Mouse (Mus musculus) forebrain, embryonic 12.5 days (tissue): ENCODE data around the gene Nr1d2. TPM values are rescaled to one million over a fixed set of nuclear protein-coding genes. Genes with fewer than 3 reads are reported as not detected.
"Not testable (repeated sequence)": the region's sequence is repeated elsewhere in the genome, so short reads cannot be mapped to it uniquely, and the experiment has no call there.

Source experiments
- ATAC-seq: fragments of 200-750 bp; cut with Nextera tagmentation; 2 replicates; pipeline ENCODE4 v1.8.0; 2017; ENCODE audit warnings: moderate TSS enrichment; ENCODE audit not compliant: low FRiP score
- H3K27ac ChIP-seq: fragments of 300-500 bp; sonication (generic); 2 replicates; pipeline ENCODE4 v1.5.1; 2016; ENCODE audit warnings: mild to moderate bottlenecking
- H3K27me3 ChIP-seq: fragments of 300-500 bp; sonication (generic); 2 replicates; pipeline ENCODE4 v1.6.1; 2016; ENCODE audit warnings: mild to moderate bottlenecking
- H3K36me3 ChIP-seq: fragments of 300-500 bp; sonication (generic); replicated peaks from 2 replicates; pipeline ENCODE4 v1.6.1; 2016; ENCODE audit warnings: mild to moderate bottlenecking
- H3K4me1 ChIP-seq: fragments of 300-500 bp; sonication (generic); 2 replicates; pipeline ENCODE4 v1.6.1; 2016
- H3K4me2 ChIP-seq: fragments of 300-500 bp; sonication (generic); 2 replicates; pipeline ENCODE4 v1.6.1; 2016; ENCODE audit warnings: mild to moderate bottlenecking, moderate library complexity
- H3K4me3 ChIP-seq: fragments of 300-500 bp; sonication (generic); replicated peaks from 2 replicates; pipeline ENCODE4 v1.5.1; 2016; ENCODE audit warnings: mild to moderate bottlenecking
- H3K9ac ChIP-seq: fragments of 300-500 bp; sonication (generic); 2 replicates; pipeline ENCODE4 v1.6.1; 2016; ENCODE audit warnings: mild to moderate bottlenecking
- H3K9me3 ChIP-seq: fragments of 300-500 bp; sonication (generic); 2 replicates; pipeline ENCODE4 v1.6.1; 2016
- WGBS: fragments of 180-500 bp; shearing (Covaris S2); methylation state at CpG from one replicate; pipeline ENCODE4 v1.1.7; 2016; 5-methylcytosine and 5-hydroxymethylcytosine counted together
- polyA plus RNA-seq: library from polyadenylated mRNA; unstranded; fragments of >200 nt; fragmentation: Nextera tagmentation; extraction: Ambion mirVana; gene quantifications from 2 replicates; pipeline ENCODE4 v1.2.1, GENCODE M21; 2016

The Nr1d2 gene
- polyA plus RNA-seq, 1 experiment from 2014 or later: 7.0 TPM

DNA sequence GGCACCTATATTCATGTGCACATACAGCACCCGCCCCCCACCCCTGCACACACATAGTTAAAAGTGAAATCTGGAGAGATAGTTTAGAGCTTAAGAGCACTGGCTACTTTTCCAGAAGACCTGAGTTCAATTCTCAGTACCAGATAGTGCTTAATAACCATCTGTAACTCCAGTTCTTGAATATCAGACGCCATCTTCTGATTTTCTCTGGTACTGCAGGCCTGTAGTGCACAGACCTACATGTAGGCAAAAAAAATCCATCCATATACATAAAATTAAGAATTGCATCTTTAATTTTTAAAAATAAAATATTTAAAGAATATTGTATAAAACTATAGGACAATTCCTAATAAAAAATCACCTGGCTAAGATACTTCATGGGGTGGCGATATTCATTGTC lies 22.3 kb upstream of the Nr1d2 start:
- H3K4me1 ChIP-seq: peaks cover 8% of the 10 kb centered on the region; the same call in 1 of the 2 replicates

DNA sequence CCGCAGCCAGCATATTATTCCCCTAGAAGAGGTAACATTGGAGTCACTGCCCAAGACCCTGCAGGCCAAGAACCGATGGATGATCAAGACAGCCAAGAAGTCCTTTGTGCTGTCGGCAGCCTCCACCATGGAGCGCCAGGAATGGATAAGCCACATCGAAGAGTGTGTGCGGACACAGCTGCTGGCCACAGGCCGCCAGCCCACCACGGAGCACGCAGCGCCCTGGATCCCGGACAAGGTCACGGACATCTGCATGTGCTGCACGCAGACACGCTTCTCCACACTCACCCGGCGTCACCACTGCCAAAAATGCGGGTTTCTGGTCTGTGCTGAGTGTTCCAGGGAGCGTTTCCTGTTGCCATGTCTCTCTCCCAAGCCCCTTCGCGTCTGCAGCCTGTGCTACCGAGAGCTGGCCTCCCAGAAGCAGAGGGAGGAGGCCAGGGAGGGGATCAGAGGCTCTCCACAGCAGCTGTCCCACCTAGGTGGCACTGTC lies 3.8 kb upstream of the Nr1d2 start:
- no peak for ATAC-seq
- no peak overlapping the region for H3K4me3 ChIP-seq
- H3K4me2 ChIP-seq: no peak overlapping the region
- no peaks in the 10 kb centered on the region for H3K9me3 ChIP-seq
- no peak overlapping the region for H3K9ac ChIP-seq
- WGBS: 88% methylated on average over 21 of the region's 21 CpGs
- H3K27me3 ChIP-seq: no peaks in the 10 kb centered on the region
- no peak overlapping the region for H3K27ac ChIP-seq
- H3K4me1 ChIP-seq: 0 out of 2 replicates have a peak, but pooled peaks cover 1% of the 10 kb centered on the region
- H3K36me3 ChIP-seq: no peaks in the 10 kb centered on the region

More for the DNA sequence above, 22.3 kb upstream of the Nr1d2 start:
- 85% methylated on average over 3 of the region's 3 CpGs for WGBS
- Histone ChIP-seq H3K4me3 (no peak overlapping the region), H3K9me3 (0 out of 2 replicates have a peak, but pooled peaks cover 2% of the 10 kb centered on the region), H3K36me3 (peaks cover 2% of the 10 kb centered on the region; the same call in 1 of the 2 replicates), H3K4me2 (no peak overlapping the region), H3K27ac (no peak overlapping the region), H3K9ac (no peak overlapping the region), H3K27me3 (no peaks in the 10 kb centered on the region)
- no peak for ATAC-seq

DNA sequence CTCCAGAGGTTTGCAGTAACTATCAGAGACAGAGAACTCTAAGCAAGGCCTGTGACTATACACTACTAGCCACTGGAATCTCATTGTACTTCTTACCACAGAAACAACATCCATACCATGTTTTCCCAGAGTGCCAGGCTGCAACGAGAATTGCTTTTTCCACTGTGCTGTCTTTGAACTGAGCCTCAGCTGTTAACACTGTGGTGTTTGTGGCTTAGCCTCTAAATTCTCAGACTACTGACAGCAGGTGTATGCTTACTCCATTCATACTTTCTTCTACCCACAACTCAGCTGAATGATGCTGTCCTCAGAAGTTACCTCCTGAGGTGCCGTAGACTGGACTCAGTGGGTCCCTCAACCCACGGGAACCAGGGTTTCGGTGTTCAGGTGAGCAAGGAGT lies 2.9 kb upstream of the Nr1d2 start:
- Histone ChIP-seq H3K4me2 (no peak overlapping the region), H3K4me3 (no peak overlapping the region), H3K4me1 (0 out of 2 replicates have a peak, but pooled peaks cover 2% of the 10 kb centered on the region), H3K36me3 (no peaks in the 10 kb centered on the region), H3K9me3 (no peaks in the 10 kb centered on the region), H3K27ac (no peak overlapping the region), H3K27me3 (no peaks in the 10 kb centered on the region), H3K9ac (no peak overlapping the region)
- 93% methylated on average over 4 of the region's 4 CpGs for WGBS
- ATAC-seq: no peak

DNA sequence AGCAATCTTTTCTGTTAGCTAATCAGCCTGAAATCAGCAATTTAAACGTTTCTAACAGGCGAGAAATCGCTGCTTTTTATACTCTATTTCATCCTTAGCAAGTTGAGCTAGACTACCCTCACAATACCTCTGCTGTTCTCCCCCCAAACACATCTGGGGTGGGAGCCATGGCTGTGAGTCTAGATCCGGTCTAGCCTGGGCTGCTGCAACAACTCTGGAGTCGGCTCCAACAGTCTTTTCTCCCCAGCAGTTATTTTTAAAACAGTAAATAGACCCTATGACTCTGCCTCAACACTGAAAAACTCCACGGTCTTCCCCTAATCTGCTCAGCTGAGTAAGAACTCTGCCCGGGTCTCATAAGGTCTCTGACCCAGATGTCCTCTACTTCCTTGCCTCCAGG lies 1.2 kb upstream of the Nr1d2 start:
- H3K4me1 ChIP-seq: 0 out of 2 replicates have a peak, but pooled peaks cover 2% of the 10 kb centered on the region
- no peaks in the 10 kb centered on the region for H3K9me3 ChIP-seq
- no peaks in the 10 kb centered on the region for H3K27me3 ChIP-seq
- ATAC-seq: no peak
- H3K9ac ChIP-seq: no peak overlapping the region
- 73% methylated on average over 7 of the region's 7 CpGs for WGBS
- H3K4me3 ChIP-seq: no peak overlapping the region
- no peak overlapping the region for H3K27ac ChIP-seq
- H3K4me2 ChIP-seq: no peak overlapping the region
- H3K36me3 ChIP-seq: no peaks in the 10 kb centered on the region

DNA sequence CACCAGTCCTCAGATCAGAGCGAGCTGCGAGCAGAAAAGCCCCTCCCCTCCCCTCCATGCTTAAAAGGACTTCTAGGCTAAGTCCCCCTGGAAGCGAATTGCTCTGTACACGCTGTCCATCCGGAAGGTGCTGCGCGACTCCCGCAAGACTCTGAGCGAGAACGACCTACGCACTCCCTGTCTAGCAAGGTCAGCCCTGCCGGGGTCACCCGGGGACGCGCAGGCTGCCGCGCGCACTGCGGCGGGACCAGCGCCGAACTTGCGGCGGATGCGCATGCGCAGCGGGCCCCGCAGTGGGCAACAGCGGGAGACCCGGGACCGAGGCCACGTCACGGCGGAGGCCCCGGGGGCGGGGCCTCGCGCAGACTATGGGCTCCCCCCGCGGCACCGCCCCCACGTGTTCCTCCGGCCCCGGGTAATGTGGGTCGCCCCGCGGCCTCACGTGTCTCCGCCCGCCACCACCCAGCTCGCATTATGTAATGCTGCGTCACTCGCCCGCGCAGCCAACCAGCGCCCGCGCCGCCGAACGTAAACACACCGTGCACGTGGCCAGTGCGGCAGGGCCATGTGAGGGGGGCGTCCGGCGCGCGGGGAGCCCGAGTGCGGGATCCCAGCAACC lies 687 bp downstream of the Nr1d2 start:
- H3K4me3 ChIP-seq: peak overlapping the region; percentile 67
- peak overlapping the region; percentile 63 for H3K9ac ChIP-seq
- H3K9me3 ChIP-seq: no peaks in the 10 kb centered on the region
- no peaks in the 10 kb centered on the region for H3K27me3 ChIP-seq
- 0 out of 2 replicates have a peak, but pooled peaks cover 2% of the 10 kb centered on the region for H3K4me1 ChIP-seq
- H3K36me3 ChIP-seq: no peaks in the 10 kb centered on the region
- 1% methylated on average over 68 of the region's 71 CpGs for WGBS
- peak; percentile 95 for ATAC-seq
- peak overlapping the region; percentile 77 for H3K4me2 ChIP-seq
- peak overlapping the region; percentile 78 for H3K27ac ChIP-seq

DNA sequence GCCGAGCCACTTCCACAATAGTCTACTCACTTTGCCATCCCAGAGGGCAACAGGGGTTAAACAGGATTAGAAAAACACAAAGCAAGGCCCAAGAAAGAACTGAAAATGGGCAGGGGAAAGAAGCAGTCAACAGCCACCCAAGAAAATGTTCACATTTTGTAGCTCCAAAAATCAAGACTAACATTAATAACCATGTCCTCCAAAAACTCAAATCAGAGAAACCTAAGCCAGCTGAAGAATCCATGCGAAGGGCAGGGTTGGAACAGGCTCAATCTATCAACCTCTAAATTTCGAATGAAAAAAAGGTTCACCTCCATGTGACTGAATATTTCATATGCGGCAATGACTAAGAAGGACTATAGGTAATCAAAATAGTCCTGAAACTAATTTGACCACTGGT lies 1.5 kb downstream of the Nr1d2 start:
- Histone ChIP-seq H3K9ac (no peak overlapping the region), H3K27ac (no peak overlapping the region), H3K4me1 (0 out of 2 replicates have a peak, but pooled peaks cover 2% of the 10 kb centered on the region), H3K27me3 (no peaks in the 10 kb centered on the region), H3K4me3 (no peak overlapping the region), H3K9me3 (no peaks in the 10 kb centered on the region), H3K4me2 (peak overlapping the region; percentile 77), H3K36me3 (no peaks in the 10 kb centered on the region)
- ATAC-seq: no peak
- WGBS: 55% methylated on average over 4 of the region's 4 CpGs

DNA sequence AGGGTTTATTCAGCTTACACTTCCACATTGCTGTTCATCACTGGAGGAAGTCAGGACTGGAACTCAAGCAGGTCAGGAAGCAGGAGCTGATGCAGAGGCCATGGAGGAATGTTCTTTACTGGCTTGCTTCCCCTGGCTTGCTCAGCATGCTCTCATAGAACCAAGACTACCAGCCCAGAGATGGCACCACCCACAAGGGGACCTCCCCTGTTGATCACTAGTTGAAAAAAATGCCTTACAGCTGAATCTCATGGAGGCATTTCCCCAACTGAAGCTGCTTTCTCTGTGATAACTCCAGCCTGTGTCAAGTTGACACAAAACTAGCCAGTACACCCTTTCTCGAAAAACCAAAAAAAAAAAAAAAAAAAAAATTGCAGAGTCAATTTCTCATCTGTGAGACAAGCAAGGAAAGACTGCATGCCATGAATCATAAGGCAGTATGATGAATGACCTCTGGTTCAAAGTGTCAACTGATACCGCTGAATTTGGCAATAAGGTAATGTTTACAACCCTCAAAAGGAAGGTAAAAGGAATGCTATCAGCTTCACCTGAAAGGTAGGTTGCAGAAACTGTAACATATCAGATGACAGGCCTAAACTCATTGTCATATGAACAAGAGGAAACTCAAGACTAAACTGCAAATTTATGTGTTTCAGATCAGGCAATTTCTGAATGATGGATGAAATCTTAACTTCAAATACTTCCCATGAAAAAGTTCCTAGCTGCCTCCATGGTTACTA lies 2.3 kb downstream of the Nr1d2 start:
- not testable (repeated sequence) for H3K36me3 ChIP-seq, H3K4me1 ChIP-seq, H3K4me2 ChIP-seq, ATAC-seq, H3K27me3 ChIP-seq, H3K27ac ChIP-seq, H3K4me3 ChIP-seq, H3K9ac ChIP-seq, H3K9me3 ChIP-seq
- WGBS: 92% methylated on average over 2 of the region's 2 CpGs

DNA sequence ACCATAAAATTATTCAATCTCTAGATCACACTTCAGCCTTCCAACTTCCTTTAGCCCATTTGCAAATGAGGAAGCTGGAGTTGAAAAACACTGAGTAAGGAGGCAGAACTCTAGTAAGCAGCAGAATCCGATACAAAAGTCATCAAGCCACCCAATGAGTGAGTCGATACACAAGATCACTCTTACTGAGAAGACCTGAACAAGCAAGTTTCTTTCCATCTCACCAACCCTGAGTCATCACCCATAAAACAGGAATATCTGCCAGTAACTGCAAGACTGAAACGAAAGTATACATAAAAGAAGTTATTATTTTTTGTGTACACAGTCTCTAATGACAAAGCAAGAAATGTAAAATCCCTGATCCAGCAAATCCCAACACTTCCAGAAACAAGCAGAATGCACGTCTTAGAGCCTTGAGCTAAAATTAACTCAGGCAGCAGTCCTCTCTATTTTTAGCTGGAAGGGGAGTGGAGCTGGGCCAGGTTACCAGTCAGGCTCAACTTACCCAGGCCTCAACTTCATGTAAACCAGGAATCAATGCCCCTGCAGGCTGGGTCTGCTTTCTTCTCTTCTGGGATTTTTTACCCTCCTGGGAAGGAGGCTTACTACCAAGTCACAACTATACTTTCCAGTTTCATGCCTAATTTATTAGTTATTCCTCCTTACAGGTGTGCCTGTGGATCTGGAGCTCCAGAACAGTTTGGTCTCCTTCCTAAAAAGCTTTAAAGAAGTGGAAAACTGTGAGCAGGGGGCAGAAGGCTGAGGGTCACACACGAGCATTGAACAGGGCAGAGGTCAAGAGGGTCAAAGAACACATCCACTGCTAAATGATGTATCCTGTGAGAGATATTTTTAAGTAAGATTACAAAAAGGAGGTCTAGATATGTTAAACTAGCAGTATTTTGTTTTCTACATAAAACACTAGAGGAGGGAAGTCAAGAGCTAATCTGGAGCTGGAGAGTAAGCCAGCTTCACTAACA lies 4.7 kb downstream of the Nr1d2 start:
- WGBS: 59% methylated on average over 5 of the region's 5 CpGs
- Histone ChIP-seq H3K9ac (no peak overlapping the region), H3K27ac (no peak overlapping the region), H3K27me3 (no peaks in the 10 kb centered on the region), H3K4me1 (0 out of 2 replicates have a peak, but pooled peaks cover 2% of the 10 kb centered on the region), H3K36me3 (no peaks in the 10 kb centered on the region), H3K9me3 (no peaks in the 10 kb centered on the region), H3K4me3 (no peak overlapping the region), H3K4me2 (no peak overlapping the region)
- no peak for ATAC-seq

DNA sequence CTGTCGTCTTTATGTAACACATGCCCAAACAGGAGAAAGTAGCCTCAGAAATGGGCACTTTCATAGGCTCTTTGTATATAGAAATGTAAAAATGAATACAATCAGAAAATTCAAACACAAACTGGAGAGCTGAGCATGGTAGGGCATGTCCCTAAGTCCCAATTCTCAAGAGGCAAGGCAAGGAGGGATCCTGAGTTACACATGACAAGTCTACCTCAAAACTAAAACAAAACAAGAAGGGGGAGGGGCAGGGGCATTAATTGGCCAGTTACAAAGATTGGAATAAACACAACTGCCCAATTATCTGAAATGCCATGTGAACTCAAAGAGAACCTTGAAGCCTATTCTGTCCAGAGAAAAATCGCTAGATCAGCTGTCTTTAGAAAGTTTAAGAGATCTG lies 5.9 kb downstream of the Nr1d2 start:
- no peaks in the 10 kb centered on the region for H3K36me3 ChIP-seq
- no peak overlapping the region for H3K27ac ChIP-seq
- H3K9me3 ChIP-seq: no peaks in the 10 kb centered on the region
- WGBS: 72% methylated on average over 2 of the region's 2 CpGs
- no peak overlapping the region for H3K4me2 ChIP-seq
- no peak overlapping the region for H3K9ac ChIP-seq
- H3K27me3 ChIP-seq: no peaks in the 10 kb centered on the region
- no peak overlapping the region for H3K4me3 ChIP-seq
- no peak for ATAC-seq
- H3K4me1 ChIP-seq: 0 out of 2 replicates have a peak, but pooled peaks cover 2% of the 10 kb centered on the region

DNA sequence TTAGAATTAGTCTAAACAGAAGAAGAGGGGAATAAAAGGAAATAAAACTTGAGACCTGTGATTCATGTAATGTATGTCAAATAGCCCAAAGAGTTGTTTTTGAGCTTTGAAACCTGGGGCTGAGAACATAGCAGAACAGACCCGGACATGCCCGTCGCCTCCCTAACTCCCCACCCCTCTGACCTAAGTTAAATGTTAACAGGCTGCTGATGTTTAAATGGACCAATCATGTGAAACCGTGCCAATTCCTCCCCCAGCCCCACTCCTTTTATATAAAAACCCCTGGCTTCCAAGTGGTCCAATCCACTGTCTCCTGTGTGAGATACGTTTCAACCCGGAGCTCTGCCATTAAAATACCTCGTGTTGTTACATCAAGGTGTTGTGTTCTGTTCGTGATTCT lies 7.1 kb downstream of the Nr1d2 start:
- H3K9ac ChIP-seq, H3K27me3 ChIP-seq, ATAC-seq, H3K4me1 ChIP-seq, H3K4me2 ChIP-seq, H3K4me3 ChIP-seq, H3K9me3 ChIP-seq, H3K36me3 ChIP-seq, H3K27ac ChIP-seq: not testable (repeated sequence)
- 94% methylated on average over 8 of the region's 8 CpGs for WGBS

DNA sequence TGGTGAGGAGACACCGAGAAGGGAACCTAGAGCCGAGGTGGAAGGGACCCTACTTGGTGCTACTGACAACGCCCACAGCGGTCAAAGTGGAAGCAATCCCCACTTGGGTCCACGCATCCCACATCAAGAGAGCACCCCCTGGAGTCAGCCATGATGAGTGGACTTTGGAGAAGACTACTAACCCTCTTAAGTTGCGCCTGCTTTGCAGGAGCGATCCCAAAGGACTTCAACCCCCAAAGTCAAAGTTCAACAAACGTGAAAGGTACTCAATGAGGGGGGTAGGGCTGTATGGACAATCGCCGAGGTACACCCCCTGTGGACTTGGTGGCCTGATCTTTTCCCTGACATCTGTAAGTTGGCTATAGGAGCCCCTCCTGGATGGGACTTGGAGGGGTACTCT lies 9.2 kb downstream of the Nr1d2 start:
- H3K4me3 ChIP-seq, H3K27me3 ChIP-seq, H3K27ac ChIP-seq, H3K36me3 ChIP-seq, H3K4me2 ChIP-seq, H3K9me3 ChIP-seq, H3K9ac ChIP-seq, H3K4me1 ChIP-seq, ATAC-seq: not testable (repeated sequence)
- 95% methylated on average over 10 of the region's 10 CpGs for WGBS

DNA sequence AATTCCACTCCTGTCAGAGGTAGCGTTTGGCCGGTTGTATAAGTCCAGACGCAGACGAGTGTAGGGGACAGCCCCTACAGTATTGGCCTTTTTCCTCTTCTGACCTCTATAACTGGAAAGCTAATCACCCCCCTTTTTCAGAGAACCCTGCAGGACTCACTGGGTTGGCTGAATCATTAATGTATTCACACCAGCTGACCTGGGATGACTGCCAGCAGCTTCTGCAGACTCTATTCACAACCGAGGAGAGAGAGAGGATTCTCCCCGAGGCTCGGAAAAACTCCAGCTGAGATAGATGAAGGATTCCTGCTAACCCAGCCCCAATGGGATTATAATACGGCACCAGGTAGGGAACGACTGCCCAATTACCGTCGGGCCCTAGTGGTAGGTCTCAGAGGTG lies 12.7 kb downstream of the Nr1d2 start:
- ATAC-seq, H3K4me3 ChIP-seq, H3K9me3 ChIP-seq, H3K36me3 ChIP-seq, H3K4me2 ChIP-seq, H3K9ac ChIP-seq, H3K27me3 ChIP-seq, H3K27ac ChIP-seq, H3K4me1 ChIP-seq: not testable (repeated sequence)
- WGBS: 65% methylated on average over 11 of the region's 11 CpGs
